Mouse (Mus musculus): ENCODE measurements around the gene Mfng.

Mfng gene

GRCm38 (mm10) chr15:78773290-78773729 lies at the start of gene Mfng:
Mfng (minus strand) TSS chr15:78773475.
- ChIA-PET POLR2A (interaction anchor here in 3 of 4 experiments (0.6 to 2.9 kb wide), 15 partner anchors 9 to 887 kb away, joined by 3 to 14 read pairs (median 4); partner anchors contain the start of genes Card10 (in 1 of the 3), Mpst (in 1 of the 3) and Tst (in 1 of the 3)), CTCF (interaction anchor here (0.5 to 1.6 kb wide), 14 partner anchors 9 to 569 kb away, joined by 3 to 6 read pairs (median 3); partner anchors contain the start of gene Pdxp (in 1 of the 4))

GRCm38 (mm10) chr15:78816074-78816391 lies 42.8 kb upstream of the Mfng start:
- POLR2A ChIA-PET: interaction anchor here in 3 of 4 experiments (0.6 to 1.1 kb wide), 8 partner anchors 13 to 1096 kb away, joined by 3 to 5 read pairs (median 3); partner anchors contain the start of gene Card10 (in 2 of the 3)

GRCm38 (mm10) chr15:78815314-78816073 lies 42.2 kb upstream of the Mfng start:
- CTCF ChIA-PET: interaction anchor here in 2 of 4 experiments (1.0 to 1.1 kb wide), 3 partner anchors 14 to 116 kb away, joined by 3 read pairs; no protein-coding TSS in a partner anchor
- POLR2A ChIA-PET: interaction anchor here in 3 of 4 experiments (0.7 to 1.1 kb wide), 3 partner anchors 12 to 19 kb away, joined by 3 to 5 read pairs (median 4); partner anchors contain the start of gene Card10 (in 2 of the 3)

More at GRCm38 (mm10) chr15:78816074-78816391, 42.8 kb upstream of the Mfng start:
- CTCF ChIA-PET: interaction anchor here in 3 of 4 experiments (0.6 to 1.1 kb wide), 8 partner anchors 14 to 495 kb away, joined by 3 to 5 read pairs (median 3); partner anchors contain the start of gene Mfng (in 1 of the 3)

GRCm38 (mm10) chr15:78813603-78814002 lies 40.3 kb upstream of the Mfng start:
- ChIA-PET CTCF (interaction anchor here in 1 of 4 experiments (0.5 kb wide), 1 partner anchor 86 kb away, joined by 4 read pairs; the partner anchor contains the start of genes Gm49510 and Sh3bp1), POLR2A (interaction anchor here in 1 of 4 experiments (1.9 kb wide), 1 partner anchor 10 kb away, joined by 8 read pairs; no protein-coding TSS in a partner anchor)

- CTCF ChIA-PET: interaction anchor here in 1 of 4 experiments (0.5 to 1.4 kb wide), 2 partner anchors 31 to 35 kb away, joined by 3 to 6 read pairs; no protein-coding TSS in a partner anchor
- POLR2A ChIA-PET: no interaction called here
Measured at GRCm38 (mm10) chr15:78810146-78810545, 36.9 kb upstream of the Mfng start.

DNA sequence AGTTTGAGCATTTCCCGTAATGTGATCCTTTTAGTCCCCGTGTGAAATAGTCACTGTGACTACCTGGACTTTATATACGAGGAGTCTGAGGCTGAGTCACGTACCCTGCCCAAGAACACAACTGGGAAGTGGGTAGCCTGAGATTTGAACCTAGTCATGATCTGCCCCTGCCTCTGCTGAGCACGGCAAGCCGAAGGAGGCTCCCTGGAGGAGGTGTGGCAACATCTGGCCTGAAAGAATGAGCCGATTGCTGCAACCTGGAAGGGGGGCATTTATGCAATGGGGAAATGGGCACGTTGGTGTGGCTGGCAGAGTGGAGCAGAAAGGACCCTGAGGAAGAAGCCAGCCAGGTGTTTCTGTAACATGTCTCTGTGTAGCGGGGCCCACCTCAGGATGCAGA lies 36.5 kb upstream of the Mfng start:
- ChIA-PET CTCF (interaction anchor here in 1 of 4 experiments (0.5 to 1.4 kb wide), 2 partner anchors 31 to 35 kb away, joined by 3 to 6 read pairs; no protein-coding TSS in a partner anchor), POLR2A (no interaction called here)

GRCm38 (mm10) chr15:78808980-78809379 lies 35.7 kb upstream of the Mfng start:
- ChIA-PET POLR2A (interaction anchor here in 1 of 4 experiments (1.2 kb wide), 1 partner anchor 37 kb away, joined by 3 read pairs; no protein-coding TSS in a partner anchor), CTCF (interaction anchor here in 1 of 4 experiments (0.9 kb wide), 1 partner anchor 569 kb away, joined by 3 read pairs; no protein-coding TSS in a partner anchor)

DNA sequence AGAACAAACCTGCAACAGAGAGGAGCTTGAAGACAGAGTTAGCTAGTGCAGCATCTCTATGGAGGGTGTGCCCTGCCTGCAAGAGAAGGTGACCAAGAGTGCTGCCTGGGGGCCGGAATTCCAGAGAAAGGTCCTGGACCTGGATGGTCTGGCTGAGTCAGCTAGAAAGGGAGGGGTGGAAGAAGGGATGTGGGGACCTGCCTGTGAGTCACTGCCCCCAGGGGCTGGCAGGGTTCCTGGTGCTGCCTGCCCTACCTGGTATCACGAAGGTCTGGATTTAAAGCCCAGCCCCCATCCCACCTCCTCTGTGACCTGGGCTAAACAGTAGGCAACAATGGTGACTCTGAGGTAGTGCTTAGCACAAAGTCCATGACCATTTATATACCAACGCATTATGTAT lies 33.9 kb upstream of the Mfng start:
- ChIA-PET POLR2A (interaction anchor here in 2 of 4 experiments (0.6 to 1.1 kb wide), 3 partner anchors 10 to 46 kb away, joined by 3 read pairs; no protein-coding TSS in a partner anchor), CTCF (interaction anchor here in 3 of 4 experiments (0.5 to 1.5 kb wide), 5 partner anchors 19 to 227 kb away, joined by 3 to 5 read pairs (median 3); no protein-coding TSS in a partner anchor)

GRCm38 (mm10) chr15:78806614-78807013 lies 33.3 kb upstream of the Mfng start:
- ChIA-PET CTCF (interaction anchor here in 2 of 4 experiments (0.6 to 1.5 kb wide), 3 partner anchors 20 to 219 kb away, joined by 3 to 5 read pairs (median 3); no protein-coding TSS in a partner anchor), POLR2A (interaction anchor here in 2 of 4 experiments (0.6 to 1.1 kb wide), 3 partner anchors 9 to 46 kb away, joined by 3 read pairs; no protein-coding TSS in a partner anchor)

DNA sequence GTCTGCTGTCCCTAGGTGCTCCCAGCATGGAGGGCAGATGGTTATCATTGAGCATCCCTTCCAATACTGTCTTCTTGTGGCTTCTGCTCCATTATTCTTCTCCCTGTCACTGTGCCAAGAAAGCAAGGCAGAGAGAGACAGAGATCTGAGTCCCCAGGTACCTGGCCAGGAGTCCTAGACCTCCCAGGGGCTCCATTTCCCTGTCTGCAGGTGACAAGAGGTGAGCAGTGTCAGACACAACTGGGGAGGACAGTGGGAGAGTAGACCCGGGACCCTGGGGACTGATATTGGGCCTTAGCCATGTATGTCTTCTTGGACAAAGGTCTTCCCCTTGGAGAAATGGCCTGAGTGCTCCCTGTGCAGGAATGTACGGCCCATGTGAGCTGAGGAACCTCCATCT lies 32.1 kb upstream of the Mfng start:
- POLR2A ChIA-PET: interaction anchor here in 1 of 4 experiments (0.6 kb wide), 1 partner anchor 699 kb away, joined by 6 read pairs; no protein-coding TSS in a partner anchor
- CTCF ChIA-PET: interaction anchor here in 1 of 4 experiments (0.6 kb wide), 1 partner anchor 23 kb away, joined by 3 read pairs; no protein-coding TSS in a partner anchor

DNA sequence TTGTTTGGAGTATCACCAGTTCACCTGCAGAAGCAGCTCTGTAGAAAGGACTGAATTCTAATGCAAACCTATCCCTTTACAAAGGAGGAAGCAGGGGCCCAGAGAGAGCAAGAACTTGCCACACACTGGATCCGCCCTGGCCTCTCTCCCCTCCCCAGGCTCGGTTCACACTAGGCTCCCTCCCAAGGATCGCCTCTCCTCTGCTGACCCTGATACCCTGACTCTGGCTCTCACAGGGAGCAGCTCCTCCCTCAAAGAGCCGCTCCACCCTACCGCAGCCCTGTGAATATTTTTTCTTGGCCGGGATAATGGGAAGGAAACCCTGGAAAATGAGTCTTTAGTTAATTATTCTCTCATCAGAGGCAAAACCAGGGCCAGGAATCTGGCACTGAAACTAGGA lies 31.1 kb upstream of the Mfng start:
- ChIA-PET POLR2A (interaction anchor here (0.6 to 2.6 kb wide), 8 partner anchors 9 to 139 kb away, joined by 3 to 8 read pairs (median 6); no protein-coding TSS in a partner anchor), CTCF (interaction anchor here (0.5 to 0.8 kb wide), 4 partner anchors 35 to 1034 kb away, joined by 3 to 4 read pairs (median 3); no protein-coding TSS in a partner anchor)

DNA sequence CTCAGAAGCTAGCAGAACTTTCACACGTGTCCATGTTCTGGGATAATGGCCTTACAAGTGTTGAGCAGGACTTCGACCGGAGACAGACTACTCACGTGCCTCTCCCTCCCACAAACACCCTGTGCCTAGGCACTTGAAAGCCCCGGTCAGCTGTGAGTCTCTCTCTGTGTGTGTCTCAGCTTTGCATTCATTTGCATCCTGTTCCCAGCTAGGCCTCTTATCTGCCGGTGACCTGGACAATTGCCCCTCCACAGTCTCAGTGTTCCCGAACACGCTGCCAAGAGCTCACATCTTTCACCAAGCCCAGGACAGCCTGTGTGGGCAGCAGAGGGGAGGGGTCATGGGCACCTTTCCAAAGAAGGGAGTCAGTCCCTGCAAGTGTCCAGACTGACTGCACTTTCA lies 30.2 kb upstream of the Mfng start:
- ChIA-PET CTCF (interaction anchor here in 2 of 4 experiments (0.6 to 0.9 kb wide), 2 partner anchors 355 to 1546 kb away, joined by 4 to 6 read pairs; no protein-coding TSS in a partner anchor), POLR2A (interaction anchor here in 3 of 4 experiments (0.6 to 2.6 kb wide), 9 partner anchors 10 to 62 kb away, joined by 3 to 8 read pairs (median 5); partner anchors contain the start of gene Mfng (in 1 of the 3))

GRCm38 (mm10) chr15:78802776-78803391 lies 29.6 kb upstream of the Mfng start, which contains the start of gene Card10:
Card10 (minus strand) TSS chr15:78803042.
- ChIA-PET POLR2A (interaction anchor here in 3 of 4 experiments (0.6 to 2.6 kb wide), 13 partner anchors 9 to 199 kb away, joined by 3 to 8 read pairs (median 4); partner anchors contain the start of gene Mfng (in 1 of the 3)), CTCF (interaction anchor here (0.5 to 1.3 kb wide), 9 partner anchors 10 to 1545 kb away, joined by 3 to 6 read pairs (median 4); no protein-coding TSS in a partner anchor)

- ChIA-PET CTCF (interaction anchor here in 3 of 4 experiments (0.6 to 1.3 kb wide), 9 partner anchors 9 to 207 kb away, joined by 3 to 6 read pairs (median 4); no protein-coding TSS in a partner anchor), POLR2A (interaction anchor here in 3 of 4 experiments (0.6 to 2.6 kb wide), 13 partner anchors 9 to 604 kb away, joined by 3 to 7 read pairs (median 4); partner anchors contain the start of genes Mfng (in 1 of the 3) and Nol12 (in 1 of the 3))
Measured at GRCm38 (mm10) chr15:78801971-78802741, 28.9 kb upstream of the Mfng start.

DNA sequence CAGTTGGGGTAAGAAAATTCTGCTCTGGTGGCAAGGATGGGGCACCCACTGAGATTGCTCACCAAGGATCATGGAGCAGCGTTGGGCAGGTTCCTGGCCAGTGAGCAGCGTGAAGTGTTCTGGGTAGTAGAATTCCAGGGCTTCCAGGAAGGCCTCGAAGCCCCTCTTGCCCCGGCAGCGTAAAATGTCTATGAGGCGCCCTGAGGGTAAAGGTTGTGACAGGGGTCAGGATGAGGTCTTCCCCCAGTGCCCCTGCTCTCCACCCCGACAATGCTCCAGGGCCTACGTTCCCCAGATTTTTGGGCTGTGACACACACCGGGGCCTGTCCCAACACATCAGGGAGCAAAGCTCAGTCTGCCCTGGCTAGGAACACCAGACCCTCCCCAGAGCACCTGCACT lies 28.3 kb upstream of the Mfng start:
- CTCF ChIA-PET: interaction anchor here in 3 of 4 experiments (0.6 to 1.3 kb wide), 4 partner anchors 29 to 206 kb away, joined by 3 to 5 read pairs (median 4); no protein-coding TSS in a partner anchor
- POLR2A ChIA-PET: interaction anchor here in 2 of 4 experiments (0.8 to 1.9 kb wide), 6 partner anchors 23 to 200 kb away, joined by 3 to 7 read pairs (median 4); partner anchors contain the start of genes Mfng (in 1 of the 2) and Nol12 (in 1 of the 2)

- POLR2A ChIA-PET: interaction anchor here in 2 of 4 experiments (0.6 to 0.9 kb wide), 5 partner anchors 13 to 925 kb away, joined by 3 to 6 read pairs (median 3); no protein-coding TSS in a partner anchor
- CTCF ChIA-PET: interaction anchor here in 3 of 4 experiments (0.6 to 1.0 kb wide), 5 partner anchors 13 to 543 kb away, joined by 3 to 4 read pairs (median 3); no protein-coding TSS in a partner anchor
Measured at GRCm38 (mm10) chr15:78799029-78799428, 25.8 kb upstream of the Mfng start.
